Mouse (Mus musculus): Measurements from ENCODE around the gene Agpat3. TPM values are rescaled to one million over a fixed set of nuclear protein-coding genes. Genes with fewer than 3 reads are reported as not detected.

Gene Agpat3
- polyA plus RNA-seq, 1 experiment, result 1.4 TPM

DNA sequence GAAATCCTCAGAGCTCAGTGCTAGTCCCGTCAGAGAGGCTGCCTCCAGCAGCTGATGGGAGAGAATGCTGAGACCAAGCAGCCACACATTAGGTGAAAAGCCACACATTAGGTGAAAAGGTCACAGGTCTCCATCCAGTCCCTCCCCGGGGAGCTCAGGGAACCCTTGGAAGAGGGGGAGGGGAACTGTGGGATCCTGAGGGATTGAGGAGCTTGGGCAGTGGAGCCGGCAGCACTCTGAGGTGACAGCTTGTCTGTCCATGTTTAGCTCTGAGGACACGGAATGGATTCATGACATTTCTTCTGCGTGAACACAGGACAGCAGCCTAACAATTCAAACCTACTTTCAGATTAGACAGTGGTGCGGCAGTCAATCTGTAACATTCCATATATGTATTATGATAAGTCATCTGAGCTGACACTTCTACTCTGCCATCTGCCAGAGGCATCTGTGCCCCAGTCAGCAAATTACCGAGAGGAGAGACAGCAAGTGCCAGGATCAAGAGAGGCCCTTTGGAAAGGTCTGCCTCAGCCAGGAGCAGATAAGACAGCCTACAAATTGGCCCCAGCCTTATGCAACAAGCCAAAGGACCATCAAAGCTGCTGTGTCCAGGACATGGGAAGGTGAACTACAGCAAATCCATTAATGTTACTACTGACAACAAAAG, 28.9 kb downstream of the Agpat3 start:
- H3K4me3 ChIP-seq (replicated peaks), result no peak overlapping the region

DNA sequence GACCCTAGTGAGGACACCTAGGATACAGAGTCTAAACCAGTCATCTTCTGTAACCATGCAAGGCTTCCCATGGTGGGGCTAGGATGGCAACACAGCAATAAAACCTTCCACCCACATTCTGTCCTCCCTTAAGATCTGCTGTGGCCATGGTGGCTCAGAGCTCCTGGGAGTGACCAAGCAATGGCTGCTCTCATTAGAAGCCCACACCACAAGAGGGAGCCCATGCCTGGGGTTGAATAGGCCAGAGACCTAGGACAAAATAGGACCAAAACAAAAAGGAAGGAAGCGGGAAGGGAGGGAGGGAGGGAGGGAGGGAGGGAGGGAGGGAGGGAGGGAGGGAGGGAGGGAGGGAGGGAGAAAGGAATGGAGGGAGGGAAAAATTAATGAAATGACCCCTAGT, 29.5 kb downstream of the Agpat3 start:
- Histone ChIP-seq H3K9me3 (ENCODE audit: control insufficient read depth, low read length) (no peaks in the 10 kb centered on the region), H3K36me3 (ENCODE audit: control insufficient read depth) (peaks cover 7% of the 10 kb centered on the region; the same call in 1 of the 2 replicates), H3K27me3 (ENCODE audit: control insufficient read depth) (no peaks in the 10 kb centered on the region), H3K4me1 (ENCODE audit: control insufficient read depth) (peaks cover 8% of the 10 kb centered on the region), H3K4me3 (replicated peaks) (no peak overlapping the region)
- TF ChIP-seq GATA1 (IDR thresholded peaks at IDR 0.05; ENCODE audit: low read length) (no peak), TAL1 (IDR thresholded peaks at IDR 0.05; ENCODE audit: low read length) (no peak)

More for the DNA sequence above, 28.9 kb downstream of the Agpat3 start:
- Histone ChIP-seq H3K36me3 (ENCODE audit: control insufficient read depth) (peaks cover 7% of the 10 kb centered on the region; the same call in 1 of the 2 replicates), H3K27me3 (ENCODE audit: control insufficient read depth) (no peaks in the 10 kb centered on the region), H3K4me1 (ENCODE audit: control insufficient read depth) (peaks cover 8% of the 10 kb centered on the region), H3K9me3 (ENCODE audit: control insufficient read depth, low read length) (no peaks in the 10 kb centered on the region)
- no peak for TF ChIP-seq GATA1 (IDR thresholded peaks at IDR 0.05; ENCODE audit: low read length)
- TF ChIP-seq TAL1 (IDR thresholded peaks at IDR 0.05; ENCODE audit: low read length), result no peak

DNA sequence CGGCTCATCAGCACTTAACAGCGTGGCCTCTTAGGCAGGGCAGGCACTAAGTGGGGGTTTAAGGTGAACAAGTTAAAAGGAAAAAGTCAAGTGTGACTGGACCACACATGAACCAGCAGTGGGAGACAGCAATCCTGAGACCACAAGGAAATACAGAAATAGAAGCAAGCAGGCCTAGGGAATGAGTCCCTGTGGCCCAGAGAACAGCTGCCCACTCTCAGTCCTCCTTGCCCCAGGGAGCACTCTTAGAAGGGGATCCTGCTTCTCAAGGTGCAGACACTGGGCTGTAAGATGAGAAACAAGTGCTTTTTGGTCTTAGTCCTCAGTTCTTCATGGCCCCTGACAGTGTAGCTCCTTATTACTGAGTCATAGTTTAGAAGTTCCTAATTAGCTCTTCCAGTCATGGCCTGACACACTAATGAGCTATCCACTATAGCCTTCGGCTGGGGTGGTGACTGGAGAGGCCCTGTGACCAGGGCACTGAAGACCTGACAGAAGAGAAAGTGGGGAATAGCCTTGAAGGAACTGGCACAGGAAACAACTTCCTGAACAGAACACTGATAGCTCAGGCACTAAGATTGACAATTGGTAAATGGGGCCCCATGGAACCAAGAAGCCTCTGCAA, 31.0 kb downstream of the Agpat3 start:
- Histone ChIP-seq H3K4me1 (ENCODE audit: control insufficient read depth) (peaks cover 8% of the 10 kb centered on the region), H3K27me3 (ENCODE audit: control insufficient read depth) (no peaks in the 10 kb centered on the region), H3K36me3 (ENCODE audit: control insufficient read depth) (peaks cover 2% of the 10 kb centered on the region; the same call in 1 of the 2 replicates), H3K9me3 (ENCODE audit: control insufficient read depth, low read length) (no peaks in the 10 kb centered on the region), H3K4me3 (replicated peaks) (no peak overlapping the region)
- TF ChIP-seq GATA1 (IDR thresholded peaks at IDR 0.05; ENCODE audit: low read length) (no peak), TAL1 (IDR thresholded peaks at IDR 0.05; ENCODE audit: low read length) (no peak)

DNA sequence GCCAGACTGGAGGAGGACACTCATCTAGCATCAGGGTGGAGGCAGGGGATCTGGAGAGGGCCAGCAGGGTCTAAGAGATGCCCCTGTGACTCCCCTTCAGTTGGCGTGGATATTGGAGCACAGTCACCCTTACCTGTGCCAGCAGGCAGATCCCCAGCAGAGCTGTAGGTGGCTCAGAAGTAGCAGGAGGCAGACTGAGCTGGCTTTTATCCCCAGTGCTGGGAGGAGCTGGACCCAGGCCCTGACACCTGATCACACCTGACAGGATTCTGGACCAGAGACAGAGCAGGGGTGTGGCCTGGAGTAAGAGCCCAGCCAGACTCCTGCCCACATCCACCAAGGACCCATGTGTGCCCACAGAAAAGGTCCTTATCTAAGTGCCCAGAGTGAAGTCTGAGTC, 31.8 kb downstream of the Agpat3 start:
- TF ChIP-seq TAL1 (IDR thresholded peaks at IDR 0.05; ENCODE audit: low read length) (no peak), GATA1 (IDR thresholded peaks at IDR 0.05; ENCODE audit: low read length) (no peak)
- no peaks in the 10 kb centered on the region for H3K27me3 ChIP-seq (ENCODE audit: control insufficient read depth)
- H3K9me3 ChIP-seq (ENCODE audit: control insufficient read depth, low read length), result no peaks in the 10 kb centered on the region
- H3K4me1 ChIP-seq (ENCODE audit: control insufficient read depth), result peaks cover 8% of the 10 kb centered on the region
- no peak overlapping the region for H3K4me3 ChIP-seq (replicated peaks)
- H3K36me3 ChIP-seq (ENCODE audit: control insufficient read depth), result peaks cover 2% of the 10 kb centered on the region; the same call in 1 of the 2 replicates

DNA sequence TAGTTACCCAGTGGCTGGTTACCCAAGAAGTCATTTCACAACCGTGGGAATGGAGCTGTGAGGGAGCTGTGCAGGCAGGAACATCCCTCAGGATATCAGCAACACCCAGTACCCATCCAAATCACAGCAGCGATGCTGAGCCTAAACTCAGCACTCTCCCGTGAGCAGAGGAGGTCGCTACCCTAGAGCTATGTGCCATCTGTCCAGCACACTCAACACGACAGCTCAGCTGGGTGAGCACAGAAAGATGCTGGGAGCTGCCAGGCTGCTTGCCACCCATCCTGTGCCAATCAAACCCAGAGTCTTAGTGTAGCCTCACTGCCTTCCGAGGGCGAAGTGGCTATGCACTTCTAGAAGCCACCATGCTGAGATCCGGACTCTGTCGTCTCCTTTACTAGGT, 32.3 kb downstream of the Agpat3 start:
- no peak for TF ChIP-seq TAL1 (IDR thresholded peaks at IDR 0.05; ENCODE audit: low read length)
- TF ChIP-seq GATA1 (IDR thresholded peaks at IDR 0.05; ENCODE audit: low read length), result no peak
- Histone ChIP-seq H3K36me3 (ENCODE audit: control insufficient read depth) (peaks cover 2% of the 10 kb centered on the region; the same call in 1 of the 2 replicates), H3K4me1 (ENCODE audit: control insufficient read depth) (peaks cover 8% of the 10 kb centered on the region), H3K27me3 (ENCODE audit: control insufficient read depth) (no peaks in the 10 kb centered on the region), H3K4me3 (replicated peaks) (no peak overlapping the region), H3K9me3 (ENCODE audit: control insufficient read depth, low read length) (no peaks in the 10 kb centered on the region)

DNA sequence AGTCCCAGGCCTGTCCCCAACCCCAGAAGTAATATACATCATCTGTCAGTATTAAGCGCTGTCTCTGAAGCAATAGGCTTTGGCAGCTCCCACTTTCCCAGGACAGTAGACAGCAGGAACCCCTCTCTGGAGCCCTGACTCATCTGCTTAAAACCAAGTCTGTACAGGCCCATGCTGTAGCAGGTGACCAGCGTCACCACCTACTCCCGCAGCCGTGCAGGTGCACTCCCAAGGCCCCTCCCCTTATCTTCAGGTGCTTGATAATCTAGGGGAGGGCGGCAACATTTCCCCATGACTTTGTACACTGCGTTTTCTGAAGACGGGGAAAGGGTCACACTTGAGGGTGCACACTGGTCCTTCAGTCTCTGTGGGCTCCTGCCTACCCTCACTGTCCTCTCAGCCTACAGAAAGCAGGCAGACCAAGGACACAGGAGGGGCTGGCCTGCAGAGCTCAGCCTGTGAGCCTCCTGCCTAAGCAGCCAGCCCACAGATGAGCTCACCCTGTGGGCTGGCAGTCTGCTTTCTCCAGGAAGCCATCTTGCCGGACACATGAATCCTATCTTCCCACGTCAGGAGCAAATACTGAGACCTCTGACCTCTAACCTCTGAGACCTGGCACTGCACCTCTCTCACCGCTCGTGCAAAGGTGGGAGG, 34.9 kb downstream of the Agpat3 start:
- H3K36me3 ChIP-seq (ENCODE audit: control insufficient read depth), result peaks cover 2% of the 10 kb centered on the region; the same call in 1 of the 2 replicates
- no peaks in the 10 kb centered on the region; the same call in none of the 2 replicates for H3K4me1 ChIP-seq (ENCODE audit: control insufficient read depth)
- no peaks in the 10 kb centered on the region for H3K27me3 ChIP-seq (ENCODE audit: control insufficient read depth)
- no peak overlapping the region for H3K4me3 ChIP-seq (replicated peaks)
- TF ChIP-seq TAL1 (IDR thresholded peaks at IDR 0.05; ENCODE audit: low read length) (no peak), GATA1 (IDR thresholded peaks at IDR 0.05; ENCODE audit: low read length) (no peak)
- no peaks in the 10 kb centered on the region for H3K9me3 ChIP-seq (ENCODE audit: control insufficient read depth, low read length)

DNA sequence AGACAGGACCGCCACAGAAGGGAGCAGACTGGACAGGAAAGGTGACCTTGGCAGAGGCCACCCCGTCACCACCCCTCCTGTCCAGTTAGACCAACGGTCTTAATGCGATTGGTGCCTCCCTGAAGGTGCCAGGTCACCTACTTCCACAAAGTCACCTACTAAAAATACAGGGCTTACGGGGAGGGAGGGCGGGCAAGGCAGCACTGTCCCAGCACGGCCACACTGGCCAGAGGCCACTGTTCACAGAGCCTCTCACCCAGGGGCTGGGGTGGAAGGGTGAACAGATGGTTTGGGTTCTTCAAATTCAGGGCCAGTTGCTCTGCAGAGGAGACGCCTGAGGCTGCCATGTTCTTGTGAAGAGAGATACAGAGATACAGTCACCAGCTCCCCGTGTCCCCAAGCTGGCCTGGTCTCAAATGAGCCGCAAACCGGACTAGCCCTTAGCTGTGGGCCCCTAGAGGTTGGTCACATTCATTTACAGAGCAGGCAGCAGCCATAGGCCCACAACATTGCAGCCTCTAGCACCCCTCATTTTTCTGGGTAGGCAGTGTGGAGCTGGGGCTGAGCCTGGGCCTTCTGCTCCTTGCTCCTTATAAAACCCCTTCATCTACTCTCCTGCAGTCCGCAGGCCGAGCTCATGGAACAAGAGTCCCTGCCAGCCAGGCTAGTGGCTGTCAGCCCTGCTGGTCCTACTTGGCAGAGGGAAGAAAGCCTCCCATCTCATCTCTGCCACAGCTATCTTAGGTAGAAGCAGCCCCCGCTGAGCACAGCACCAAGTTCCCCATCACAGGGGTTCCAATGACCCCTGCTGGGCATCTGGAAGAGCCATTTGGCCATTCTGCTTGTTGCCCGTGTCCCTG, 35.8 kb downstream of the Agpat3 start:
- no peaks in the 10 kb centered on the region for H3K9me3 ChIP-seq (ENCODE audit: control insufficient read depth, low read length)
- no peak for TF ChIP-seq GATA1 (IDR thresholded peaks at IDR 0.05; ENCODE audit: low read length)
- no peak for TF ChIP-seq TAL1 (IDR thresholded peaks at IDR 0.05; ENCODE audit: low read length)
- H3K4me3 ChIP-seq (replicated peaks), result no peak overlapping the region
- peaks cover 9% of the 10 kb centered on the region for H3K4me1 ChIP-seq (ENCODE audit: control insufficient read depth)
- H3K36me3 ChIP-seq (ENCODE audit: control insufficient read depth), result peaks cover 4% of the 10 kb centered on the region; the same call in 1 of the 2 replicates
- no peaks in the 10 kb centered on the region for H3K27me3 ChIP-seq (ENCODE audit: control insufficient read depth)

DNA sequence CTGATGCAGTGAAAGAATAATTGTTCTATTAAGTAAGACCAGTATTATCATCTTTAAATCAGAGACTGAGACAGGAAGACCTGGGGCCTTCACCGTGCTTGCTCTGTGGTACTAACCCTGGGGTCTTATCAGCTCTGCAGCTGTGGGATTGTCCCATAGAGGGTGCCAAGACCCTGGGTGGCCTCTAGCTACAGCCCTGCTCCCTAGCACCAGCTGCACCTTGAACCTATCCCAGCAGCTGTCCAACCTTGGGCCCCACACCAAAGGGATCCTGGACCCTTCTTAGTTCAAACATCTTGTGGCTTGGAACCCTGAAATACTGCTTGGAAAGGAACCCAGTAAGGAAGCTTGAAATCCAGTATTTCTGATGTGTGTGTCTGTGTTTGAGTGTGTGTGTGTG, 37.1 kb downstream of the Agpat3 start:
- no peaks in the 10 kb centered on the region for H3K9me3 ChIP-seq (ENCODE audit: control insufficient read depth, low read length)
- H3K4me3 ChIP-seq (replicated peaks), result no peak overlapping the region
- H3K4me1 ChIP-seq (ENCODE audit: control insufficient read depth), result peaks cover 9% of the 10 kb centered on the region
- TF ChIP-seq TAL1 (IDR thresholded peaks at IDR 0.05; ENCODE audit: low read length), result no peak
- TF ChIP-seq GATA1 (IDR thresholded peaks at IDR 0.05; ENCODE audit: low read length), result no peak
- H3K36me3 ChIP-seq (ENCODE audit: control insufficient read depth), result peaks cover 4% of the 10 kb centered on the region; the same call in 1 of the 2 replicates
- H3K27me3 ChIP-seq (ENCODE audit: control insufficient read depth), result no peaks in the 10 kb centered on the region
